Mouse (Mus musculus) embryonic facial prominence, embryonic 11.5 days (tissue): Measurements from ENCODE around the gene Cysrt1. TPM values are rescaled to one million over a fixed set of nuclear protein-coding genes. Genes with fewer than 3 reads are reported as not detected.

Experiments used
- ATAC-seq: fragments of 200-750 bp; cut with Nextera tagmentation; replicated peaks from 2 replicates; pipeline ENCODE4 v1.8.0; 2017; ENCODE audit warnings: low read depth; ENCODE audit not compliant: insufficient number of reproducible peaks, low FRiP score, low TSS enrichment
- DNase-seq: peaks from one replicate; pipeline ENCODE4 v3.0.0-alpha.2; 2015; ENCODE audit warnings: low spot score
- H3K27ac ChIP-seq: fragments of 300-500 bp; sonication (generic); replicated peaks from 2 replicates; pipeline ENCODE4 v1.5.1; 2014; ENCODE audit warnings: mild to moderate bottlenecking, low read depth, low read length, control low read depth
- H3K27me3 ChIP-seq: fragments of 300-500 bp; sonication (generic); 2 replicates; pipeline ENCODE4 v1.6.1; 2014; ENCODE audit warnings: mild to moderate bottlenecking, low read length, moderate library complexity, mixed read lengths; ENCODE audit not compliant: control insufficient read depth, insufficient read depth
- H3K36me3 ChIP-seq: fragments of 300-500 bp; sonication (generic); replicated peaks from 2 replicates; pipeline ENCODE4 v1.6.1; 2014; ENCODE audit warnings: low read depth, mild to moderate bottlenecking, low read length, moderate library complexity, mixed read lengths; ENCODE audit not compliant: control insufficient read depth, insufficient read depth
- H3K4me1 ChIP-seq: fragments of 300-500 bp; sonication (generic); 2 replicates; pipeline ENCODE4 v1.6.1; 2014; ENCODE audit warnings: low read length, mixed read lengths; ENCODE audit not compliant: control insufficient read depth, insufficient read depth
- H3K4me2 ChIP-seq: fragments of 300-500 bp; sonication (generic); 2 replicates; pipeline ENCODE4 v1.6.1; 2014; ENCODE audit warnings: low read depth, mild to moderate bottlenecking, control low read depth, low read length, moderate library complexity
- H3K4me3 ChIP-seq: fragments of 300-500 bp; sonication (generic); 2 replicates; pipeline ENCODE4 v1.5.1; 2014; ENCODE audit warnings: low read depth, low read length, control low read depth
- H3K9ac ChIP-seq: fragments of 300-500 bp; sonication (generic); replicated peaks from 2 replicates; pipeline ENCODE4 v1.6.1; 2014; ENCODE audit warnings: mild to moderate bottlenecking, control low read depth, low read length
- H3K9me3 ChIP-seq: fragments of 300-500 bp; sonication (generic); replicated peaks from 2 replicates; pipeline ENCODE4 v1.6.1; 2016; ENCODE audit warnings: mild to moderate bottlenecking, low read length, inconsistent platforms, mixed read lengths; ENCODE audit not compliant: control insufficient read depth
- WGBS: fragments of 180-500 bp; shearing (Covaris S2); extraction: QIAGEN DNeasy Blood & Tissue Kit; methylation state at CpG from one replicate; pipeline ENCODE4 v1.1.7; 2014; 5-methylcytosine and 5-hydroxymethylcytosine counted together
- polyA plus RNA-seq: library from polyadenylated mRNA; unstranded; fragments of >200 nt; fragmentation: Nextera tagmentation; extraction: Ambion mirVana; gene quantifications from 2 replicates; pipeline ENCODE4 v1.2.1, GENCODE M21; 2014

Cysrt1 gene
- polyA plus RNA-seq, 1 experiment from 2014 or later: not detected

- no peak overlapping the region for H3K4me3 ChIP-seq
- H3K4me1 ChIP-seq: peaks cover 8% of the 10 kb centered on the region; the same call in 1 of the 2 replicates
- H3K27ac ChIP-seq: no peak overlapping the region
- no peaks in the 10 kb centered on the region for H3K36me3 ChIP-seq
- no peak for ATAC-seq
- H3K9ac ChIP-seq: no peak overlapping the region
- peaks cover 25% of the 10 kb centered on the region for H3K27me3 ChIP-seq
- H3K9me3 ChIP-seq: no peaks in the 10 kb centered on the region
- no peak for DNase-seq
- H3K4me2 ChIP-seq: no peak overlapping the region
- 90% methylated on average over 3 of the region's 3 CpGs for WGBS
Observed at GRCm38 (mm10) chr2:25239766-25240165, 2.5 kb downstream of the Cysrt1 start.

- no peak overlapping the region for H3K4me2 ChIP-seq
- peaks cover 8% of the 10 kb centered on the region; the same call in 1 of the 2 replicates for H3K4me1 ChIP-seq
- no peaks in the 10 kb centered on the region for H3K9me3 ChIP-seq
- H3K36me3 ChIP-seq: no peaks in the 10 kb centered on the region
- no peak overlapping the region for H3K27ac ChIP-seq
- peaks cover 23% of the 10 kb centered on the region for H3K27me3 ChIP-seq
- H3K4me3 ChIP-seq: no peak overlapping the region
- no peak overlapping the region for H3K9ac ChIP-seq
- no peak for DNase-seq
- no peak for ATAC-seq
Observed at GRCm38 (mm10) chr2:25238106-25238505, 4.1 kb downstream of the Cysrt1 start.

- H3K27me3 ChIP-seq: peaks cover 17% of the 10 kb centered on the region
- H3K36me3 ChIP-seq: no peaks in the 10 kb centered on the region
- H3K4me2 ChIP-seq: no peak overlapping the region
- ATAC-seq: no peak
- peaks cover 7% of the 10 kb centered on the region; the same call in 1 of the 2 replicates for H3K4me1 ChIP-seq
- H3K4me3 ChIP-seq: no peak overlapping the region
- DNase-seq: no peak
- no peaks in the 10 kb centered on the region for H3K9me3 ChIP-seq
- no peak overlapping the region for H3K27ac ChIP-seq
- WGBS: 67% methylated on average over 4 of the region's 4 CpGs
- H3K9ac ChIP-seq: no peak overlapping the region
Observed at GRCm38 (mm10) chr2:25237522-25237921, 4.7 kb downstream of the Cysrt1 start.

GRCm38 (mm10) chr2:25236614-25237013 lies 5.6 kb downstream of the Cysrt1 start, which contains the start of gene Rnf224:
Gene Rnf224, minus strand, starts transcription at chr2:25236787.
- no peak within 1 kb of the TSS for H3K9ac ChIP-seq
- 36% methylated on average over 8 of the region's 8 CpGs for WGBS
- H3K9me3 ChIP-seq: no peaks in the 10 kb centered on the region
- DNase-seq (no peak), ATAC-seq (no peak)
- no peaks in the 10 kb centered on the region for H3K36me3 ChIP-seq
- no peak within 1 kb of the TSS for H3K27ac ChIP-seq
- H3K27me3 ChIP-seq: peaks cover 8% of the 10 kb centered on the region
- no peak within 1 kb of the TSS for H3K4me3 ChIP-seq
- peaks cover 4% of the 10 kb centered on the region; the same call in 1 of the 2 replicates for H3K4me1 ChIP-seq
- no peak within 1 kb of the TSS for H3K4me2 ChIP-seq

GRCm38 (mm10) chr2:25234551-25235220 lies 7.6 kb downstream of the Cysrt1 start:
- H3K36me3 ChIP-seq: no peaks in the 10 kb centered on the region
- H3K27ac ChIP-seq: no peak overlapping the region
- DNase-seq: no peak
- H3K4me3 ChIP-seq: no peak overlapping the region
- H3K9me3 ChIP-seq: no peaks in the 10 kb centered on the region
- ATAC-seq: no peak
- no peak overlapping the region for H3K9ac ChIP-seq
- no peaks in the 10 kb centered on the region for H3K4me1 ChIP-seq
- WGBS: 66% methylated on average over 5 of the region's 5 CpGs
- no peaks in the 10 kb centered on the region for H3K27me3 ChIP-seq
- no peak overlapping the region for H3K4me2 ChIP-seq

GRCm38 (mm10) chr2:25234050-25234449 lies 8.2 kb downstream of the Cysrt1 start, which contains the start of gene Slc34a3:
Gene Slc34a3, minus strand, starts transcription at chr2:25234364.
- Histone ChIP-seq H3K4me1 (no peaks in the 10 kb centered on the region), H3K27me3 (no peaks in the 10 kb centered on the region), H3K9me3 (no peaks in the 10 kb centered on the region), H3K9ac (no peak within 1 kb of the TSS), H3K4me2 (no peak within 1 kb of the TSS), H3K27ac (no peak within 1 kb of the TSS), H3K36me3 (no peaks in the 10 kb centered on the region), H3K4me3 (no peak within 1 kb of the TSS)
- no peak for DNase-seq
- 84% methylated on average over 3 of the region's 3 CpGs for WGBS
- no peak for ATAC-seq

GRCm38 (mm10) chr2:25233421-25233820 lies 8.8 kb downstream of the Cysrt1 start:
- H3K9me3 ChIP-seq: no peaks in the 10 kb centered on the region
- no peak overlapping the region for H3K9ac ChIP-seq
- no peaks in the 10 kb centered on the region for H3K27me3 ChIP-seq
- WGBS: 79% methylated on average over 4 of the region's 4 CpGs
- H3K36me3 ChIP-seq: no peaks in the 10 kb centered on the region
- ATAC-seq: no peak
- H3K4me2 ChIP-seq: no peak overlapping the region
- no peak overlapping the region for H3K27ac ChIP-seq
- DNase-seq: no peak
- no peaks in the 10 kb centered on the region for H3K4me1 ChIP-seq
- no peak overlapping the region for H3K4me3 ChIP-seq

GRCm38 (mm10) chr2:25231038-25231437 lies 11.2 kb downstream of the Cysrt1 start:
- no peak for ATAC-seq
- H3K4me1 ChIP-seq: no peaks in the 10 kb centered on the region
- DNase-seq: no peak
- H3K4me3 ChIP-seq: no peak overlapping the region
- H3K27me3 ChIP-seq: no peaks in the 10 kb centered on the region
- no peaks in the 10 kb centered on the region for H3K9me3 ChIP-seq
- H3K4me2 ChIP-seq: no peak overlapping the region
- H3K27ac ChIP-seq: no peak overlapping the region
- no peaks in the 10 kb centered on the region for H3K36me3 ChIP-seq
- 56% methylated on average over 12 of the region's 12 CpGs for WGBS
- H3K9ac ChIP-seq: no peak overlapping the region
